Mouse (Mus musculus): ENCODE data around the gene Zfp637.

DNA sequence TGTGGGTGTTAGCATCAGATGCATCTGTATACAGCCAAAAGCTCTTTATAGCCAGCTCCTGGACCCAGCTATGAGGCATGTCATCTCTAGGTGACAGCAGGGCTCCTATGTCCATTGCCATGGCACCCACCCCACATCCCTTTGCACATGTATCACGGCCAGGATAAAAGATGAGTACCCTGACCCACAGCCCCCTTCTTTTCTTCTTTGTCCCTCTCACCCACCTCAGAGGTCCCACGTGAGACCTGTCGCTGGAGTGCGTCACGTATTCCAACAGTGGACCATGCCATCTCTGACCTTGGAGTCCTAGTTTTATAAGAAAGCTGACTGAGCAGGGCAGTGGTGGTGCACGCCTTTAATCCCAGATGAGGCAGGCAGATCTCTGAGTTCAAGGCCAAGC, 31.2 kb upstream of the Zfp637 start:
- TF ChIP-seq CTCF (IDR thresholded peaks at IDR 0.05; ENCODE audit: low read depth) (no peak), EP300 (IDR thresholded peaks at IDR 0.05; ENCODE audit: low read depth) (no peak)
